Mouse (Mus musculus): ENCODE measurements around the gene Cxcl1.
"Not testable (repeated sequence)": the region's sequence is repeated elsewhere in the genome, so short reads cannot be mapped to it uniquely, and the experiment has no call there.

Gene Cxcl1

DNA sequence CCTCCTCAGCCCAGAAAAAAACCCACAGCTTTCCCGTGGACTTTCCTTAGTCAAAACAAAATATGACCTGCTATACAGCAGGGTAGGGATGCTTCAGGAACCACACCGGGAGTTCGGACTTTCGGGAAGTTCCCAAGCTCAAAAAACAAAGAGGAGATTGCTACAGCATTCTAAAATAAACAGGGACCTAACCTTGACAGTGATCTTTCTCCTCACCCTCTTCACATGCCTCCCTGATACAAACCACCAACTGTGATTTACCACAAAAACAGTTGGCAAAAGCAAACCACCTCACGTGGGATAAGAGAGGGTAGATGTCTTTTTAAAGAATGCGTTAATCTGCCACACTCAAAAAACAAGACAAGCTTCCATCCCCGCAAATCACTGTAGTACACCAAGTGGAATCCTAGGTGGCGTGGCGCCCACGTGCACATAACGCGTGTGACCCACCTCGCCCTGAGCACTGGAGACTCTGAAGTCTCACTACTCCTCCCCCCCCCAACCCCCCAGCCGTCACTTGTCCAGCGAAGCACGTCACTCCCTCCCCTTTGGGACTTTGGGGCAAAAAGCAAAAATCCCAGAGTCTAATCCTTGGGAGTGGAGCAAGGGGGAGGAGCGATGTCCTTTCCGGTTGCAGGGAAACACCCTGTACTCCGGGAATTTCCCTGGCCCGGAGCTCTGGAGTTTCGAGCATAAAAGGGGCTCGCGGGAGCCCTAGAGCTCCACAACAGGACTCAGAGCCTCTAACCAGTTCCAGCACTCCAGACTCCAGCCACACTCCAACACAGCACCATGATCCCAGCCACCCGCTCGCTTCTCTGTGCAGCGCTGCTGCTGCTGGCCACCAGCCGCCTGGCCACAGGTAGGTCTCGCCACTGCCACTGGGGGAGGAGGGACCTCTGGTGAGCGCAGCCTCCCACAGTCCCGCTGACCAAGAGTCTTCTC lies at the start of gene Cxcl1:
TSS of gene Cxcl1 (plus strand) at position 723 of the 945 bp plus-strand sequence.
- ATAC-seq (ENCODE audit: low TSS enrichment), result peak; percentile 84

DNA sequence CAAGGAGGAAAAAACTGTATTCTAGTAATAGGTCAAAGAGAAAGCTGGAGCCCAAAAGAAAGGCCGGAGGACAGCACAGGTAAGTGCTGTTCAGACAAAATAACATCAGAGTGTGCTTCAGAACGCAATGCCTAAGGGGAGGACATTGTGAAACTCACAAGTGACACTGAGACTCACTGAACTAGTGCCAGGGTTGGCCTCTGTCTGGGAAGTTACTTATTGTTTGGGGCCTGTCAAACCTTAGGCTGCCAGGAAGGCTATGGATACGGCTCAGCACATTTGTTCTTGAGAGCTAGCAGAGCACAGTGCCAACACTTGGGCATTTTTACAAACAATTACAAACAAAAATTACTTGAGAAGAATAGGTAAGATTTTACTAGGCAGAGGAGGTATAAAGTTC lies 47.1 kb upstream of the Cxcl1 start:
- no peak for ATAC-seq (ENCODE audit: low TSS enrichment)

DNA sequence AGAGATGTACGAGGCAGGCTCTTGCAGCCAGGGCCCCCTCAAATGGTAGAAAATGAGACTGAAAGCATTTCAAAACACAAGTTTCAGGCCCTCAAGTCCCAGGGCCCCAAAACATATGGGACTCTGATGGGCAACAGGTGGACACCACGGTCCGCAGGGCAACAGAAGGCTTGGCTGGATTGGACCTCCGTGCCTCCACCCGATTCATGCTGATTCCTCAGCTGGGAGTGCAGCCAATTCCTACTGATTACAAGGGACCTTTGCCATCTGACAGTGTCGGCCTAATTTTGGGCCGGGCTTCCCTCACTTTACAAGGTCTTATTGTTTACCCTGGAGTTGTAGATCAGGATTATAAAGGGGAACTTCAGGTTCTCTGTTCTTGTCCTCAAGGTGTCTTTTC lies 40.9 kb upstream of the Cxcl1 start:
- not testable (repeated sequence) for ATAC-seq (ENCODE audit: low TSS enrichment)

DNA sequence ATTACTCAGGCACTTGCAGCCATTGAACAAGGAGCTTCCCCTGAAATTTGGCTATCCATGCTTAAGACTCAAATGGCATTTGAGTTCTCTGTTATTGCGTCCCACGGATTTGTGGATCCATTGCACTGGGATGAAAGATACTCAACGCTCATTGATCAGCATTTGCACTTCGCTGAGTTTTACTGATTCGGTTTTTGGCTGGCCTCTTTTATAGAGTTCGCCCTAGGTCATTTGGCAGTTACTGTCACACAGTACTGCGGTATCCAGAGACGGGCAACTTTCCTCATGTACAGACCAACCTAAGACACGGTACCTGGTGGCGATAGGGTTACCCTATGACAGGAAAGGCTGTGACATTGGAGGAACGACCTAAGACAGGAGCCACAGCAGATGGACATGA lies 39.6 kb upstream of the Cxcl1 start:
- not testable (repeated sequence) for ATAC-seq (ENCODE audit: low TSS enrichment)

DNA sequence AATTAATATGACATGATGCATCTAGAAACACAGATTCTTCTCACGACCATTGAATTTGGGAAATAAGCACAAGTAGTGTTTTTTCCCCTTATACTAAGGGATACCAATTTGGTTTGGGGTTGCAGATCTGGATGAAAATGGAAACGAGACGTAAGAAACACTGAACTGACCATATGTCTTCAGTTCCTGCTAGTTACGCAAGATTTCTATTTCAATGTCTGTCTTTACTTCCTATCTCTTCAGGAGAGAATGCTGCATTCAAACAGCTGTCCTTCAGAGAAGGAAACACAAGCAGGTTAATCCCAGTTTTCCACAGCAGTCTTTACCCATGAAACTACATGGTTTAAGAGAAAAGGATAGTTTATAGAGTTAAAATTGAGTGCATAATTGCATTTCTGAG lies 37.8 kb upstream of the Cxcl1 start:
- peak; percentile 41; the same call in 1 of the 2 replicates for ATAC-seq (ENCODE audit: low TSS enrichment)

DNA sequence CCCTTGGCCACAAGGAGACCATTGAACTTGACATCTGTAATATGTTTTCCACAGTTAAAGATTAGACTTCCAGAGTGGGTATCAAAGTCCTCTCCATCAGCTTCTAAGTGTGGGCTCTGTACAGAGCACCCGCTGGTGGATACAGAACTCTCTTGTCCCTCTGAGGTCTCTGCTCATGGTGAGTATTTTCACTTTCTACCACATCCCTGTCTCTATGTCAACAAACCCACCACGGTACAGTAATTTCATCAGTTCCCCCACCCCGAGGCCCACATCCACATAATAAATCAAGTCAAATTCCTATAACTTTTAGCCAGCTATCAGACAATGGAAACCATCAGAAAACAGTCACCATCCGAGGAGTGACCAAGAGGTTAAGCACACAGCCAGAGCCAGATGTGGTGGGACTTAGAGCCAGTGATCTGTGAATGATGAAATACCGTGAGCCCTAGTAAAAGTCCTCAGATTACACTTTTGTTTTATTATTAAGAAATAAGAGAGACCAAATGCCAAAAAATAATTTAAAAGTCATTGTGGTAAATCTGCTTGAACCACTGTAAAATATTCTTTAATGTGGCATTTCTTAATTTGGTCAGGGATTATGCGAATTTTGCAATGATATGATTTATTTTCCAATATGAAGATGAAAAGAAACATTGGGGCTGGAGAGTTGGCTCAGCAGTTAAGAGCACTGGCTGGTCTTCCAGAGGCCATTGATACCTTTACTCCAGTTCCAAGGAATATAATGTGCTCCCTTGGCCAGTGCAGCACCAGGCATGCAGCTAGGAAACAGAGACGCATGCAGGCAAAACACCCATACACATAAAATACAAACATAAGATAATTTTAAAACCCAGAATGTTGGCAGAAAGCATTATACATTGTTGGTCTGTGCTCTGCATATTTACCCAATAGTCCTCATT lies 35.5 kb upstream of the Cxcl1 start:
- ATAC-seq (ENCODE audit: low TSS enrichment), result no peak

DNA sequence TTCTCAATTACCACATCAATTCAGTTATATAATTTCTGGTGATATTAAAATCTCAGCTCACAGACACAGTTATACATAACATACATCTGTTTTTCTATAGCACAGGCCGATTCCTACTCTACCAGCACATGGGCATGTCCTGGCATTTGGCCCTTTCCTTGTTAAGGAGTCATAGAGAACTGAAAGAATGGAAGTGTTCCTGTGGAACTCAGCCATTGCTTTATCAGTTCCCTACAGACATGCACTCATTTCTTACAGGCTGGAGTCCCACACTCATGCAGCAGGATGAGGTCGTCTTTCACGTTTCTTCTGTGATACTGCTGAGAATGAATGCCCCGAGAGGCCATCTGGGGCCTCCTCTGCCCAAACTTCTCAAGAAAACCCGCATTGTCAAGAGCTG lies 33.6 kb upstream of the Cxcl1 start:
- ATAC-seq (ENCODE audit: low TSS enrichment), result peak; percentile 31; the same call in 1 of the 2 replicates

DNA sequence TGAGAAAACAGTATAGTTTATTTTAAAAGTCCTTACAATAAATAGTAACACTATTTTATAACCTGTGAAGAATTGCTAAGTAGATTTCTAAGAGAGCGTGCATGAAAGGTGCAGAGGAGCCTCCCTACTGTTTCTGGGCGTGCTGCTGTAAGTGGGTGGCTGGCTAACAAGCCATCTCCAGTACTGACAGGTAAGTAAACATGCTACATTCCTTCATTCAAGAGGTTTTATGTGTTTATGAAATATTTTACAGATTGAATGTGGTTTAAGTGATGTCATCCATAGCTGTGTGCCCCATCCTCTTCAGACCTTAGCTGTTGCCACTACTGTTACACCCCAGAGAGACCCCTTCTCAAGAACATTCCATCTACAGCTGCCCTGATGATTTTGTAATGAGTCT lies 32.6 kb upstream of the Cxcl1 start:
- ATAC-seq (ENCODE audit: low TSS enrichment), result no peak

DNA sequence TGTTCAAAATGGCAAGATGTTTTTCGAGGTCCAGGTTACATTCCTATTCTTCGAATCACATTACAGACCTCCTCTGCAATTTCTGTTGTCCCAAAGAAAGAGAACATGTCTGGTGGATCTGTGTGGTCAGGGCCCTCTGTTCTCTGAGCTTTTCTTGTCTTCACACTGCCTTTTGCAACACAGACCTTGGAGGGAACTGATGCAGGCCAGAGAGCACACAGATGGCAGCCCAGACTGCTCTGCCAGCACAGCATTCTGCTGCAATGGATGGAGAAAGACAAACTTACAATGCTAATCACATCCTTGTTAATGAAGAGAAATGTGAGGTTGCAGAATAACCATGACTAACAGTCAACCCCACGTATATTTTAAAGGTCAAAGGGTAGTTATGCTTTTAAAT lies 32.0 kb upstream of the Cxcl1 start:
- ATAC-seq (ENCODE audit: low TSS enrichment), result no peak

DNA sequence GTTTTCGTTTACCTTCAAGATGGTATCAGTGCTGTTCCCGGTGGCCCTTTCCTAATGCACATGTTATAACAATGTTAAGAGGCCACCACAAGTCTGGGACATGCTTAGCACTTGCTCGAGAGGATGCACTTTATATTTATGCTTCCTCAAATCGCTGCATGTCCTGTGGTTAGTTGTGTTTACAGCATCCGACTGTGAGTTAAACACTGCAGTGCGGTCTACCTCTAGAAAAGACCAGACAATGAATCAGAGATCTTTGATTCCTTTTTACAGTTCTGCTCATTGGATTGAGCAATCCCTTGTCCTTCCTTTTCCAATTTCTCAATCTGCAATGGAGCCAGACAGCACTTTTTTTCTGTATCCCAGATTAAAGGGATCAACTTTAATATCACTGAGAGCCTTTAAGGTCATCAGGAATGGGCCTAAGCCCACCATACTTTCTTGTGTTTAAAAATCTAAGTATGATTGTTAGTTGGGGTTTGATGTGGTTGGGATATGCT lies 29.1 kb upstream of the Cxcl1 start:
- no peak for ATAC-seq (ENCODE audit: low TSS enrichment)

DNA sequence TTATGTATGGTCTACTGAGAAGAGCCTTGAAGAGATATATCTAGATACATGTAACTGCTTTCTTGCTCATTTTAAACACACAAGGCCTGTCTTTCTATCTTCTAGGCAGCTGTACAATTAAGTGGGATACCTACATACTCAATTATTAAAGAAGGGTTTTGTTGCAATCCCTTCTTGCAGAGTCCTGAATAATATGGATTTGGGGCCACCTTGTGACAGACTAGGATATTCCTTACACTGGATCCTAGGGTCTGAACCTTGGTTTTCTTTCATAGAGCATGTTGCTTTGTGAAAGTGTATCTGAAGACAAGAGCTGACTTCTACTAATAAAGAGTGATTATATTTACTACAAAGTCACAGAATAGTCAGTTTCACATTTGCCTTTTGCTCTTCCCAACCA lies 24.3 kb upstream of the Cxcl1 start:
- ATAC-seq (ENCODE audit: low TSS enrichment), result no peak

DNA sequence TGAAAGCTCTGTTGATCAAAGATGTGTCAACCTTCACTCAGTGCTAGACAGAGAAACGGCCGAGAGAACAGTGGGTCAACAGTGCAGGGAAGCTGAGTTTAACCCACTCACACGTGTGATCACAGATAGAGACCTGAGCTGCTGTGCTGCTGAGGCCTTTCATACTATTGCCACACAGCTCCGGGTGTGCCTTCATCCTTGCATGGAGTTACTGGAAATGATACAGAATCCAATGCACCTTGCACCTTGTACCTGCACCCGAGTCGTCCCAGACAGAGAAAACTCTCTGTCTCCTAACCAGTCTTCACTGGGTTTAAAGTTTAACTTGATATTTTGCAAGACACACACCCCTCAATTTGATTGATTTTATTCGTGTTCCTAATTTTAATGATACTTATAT lies 18.7 kb upstream of the Cxcl1 start:
- ATAC-seq (ENCODE audit: low TSS enrichment), result no peak

DNA sequence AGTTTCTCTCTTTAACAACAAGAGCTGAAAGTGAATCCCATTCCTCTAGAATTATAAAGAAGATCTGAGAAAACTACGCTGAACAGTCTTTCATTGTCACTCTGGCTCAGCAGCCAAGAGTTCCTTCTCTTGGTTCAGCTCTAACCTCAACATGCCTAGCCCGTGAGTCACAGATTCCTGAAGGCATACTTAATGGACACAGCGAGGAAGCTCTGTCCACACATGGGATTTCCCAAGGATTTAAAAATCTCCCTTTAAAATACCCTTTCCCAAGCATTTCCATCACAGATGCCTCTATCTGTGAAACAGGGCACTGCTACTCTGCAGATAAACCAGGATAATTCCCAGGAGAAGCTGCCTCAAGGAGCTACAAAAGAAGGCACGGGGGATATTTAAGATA lies 15.0 kb upstream of the Cxcl1 start:
- no peak for ATAC-seq (ENCODE audit: low TSS enrichment)

DNA sequence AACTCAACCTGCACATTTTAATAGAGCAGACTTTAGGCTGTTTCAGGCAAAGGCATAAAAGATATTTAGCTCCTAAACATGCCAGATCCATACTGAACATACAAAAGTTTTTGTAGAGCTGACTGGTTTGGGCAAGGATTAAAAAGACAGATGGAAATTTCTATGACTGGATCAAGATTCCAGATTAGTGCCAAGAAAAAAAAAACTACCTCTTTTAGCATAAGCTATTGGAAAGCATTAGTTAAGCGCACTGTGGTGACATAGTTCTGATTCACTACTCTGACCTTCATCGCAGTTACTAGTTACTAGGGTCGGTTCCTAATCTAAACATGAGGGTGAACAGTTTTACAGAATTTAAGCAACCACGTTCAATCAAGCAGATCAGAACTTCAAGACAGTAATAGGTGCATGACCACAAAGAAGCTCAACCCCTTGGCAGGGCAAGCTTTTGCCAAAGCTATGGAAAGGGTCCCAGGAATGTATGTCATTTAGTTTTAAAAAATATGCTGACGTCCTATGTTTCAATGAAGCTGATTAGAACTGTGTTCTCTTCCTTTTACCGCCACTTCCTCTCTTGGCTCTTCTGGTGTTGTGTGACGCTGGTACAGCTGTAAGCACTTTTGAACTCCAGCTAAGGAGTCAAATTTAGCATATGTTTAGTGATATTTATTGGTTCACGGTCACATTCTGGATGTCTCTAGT lies 14.4 kb upstream of the Cxcl1 start:
- no peak for ATAC-seq (ENCODE audit: low TSS enrichment)

DNA sequence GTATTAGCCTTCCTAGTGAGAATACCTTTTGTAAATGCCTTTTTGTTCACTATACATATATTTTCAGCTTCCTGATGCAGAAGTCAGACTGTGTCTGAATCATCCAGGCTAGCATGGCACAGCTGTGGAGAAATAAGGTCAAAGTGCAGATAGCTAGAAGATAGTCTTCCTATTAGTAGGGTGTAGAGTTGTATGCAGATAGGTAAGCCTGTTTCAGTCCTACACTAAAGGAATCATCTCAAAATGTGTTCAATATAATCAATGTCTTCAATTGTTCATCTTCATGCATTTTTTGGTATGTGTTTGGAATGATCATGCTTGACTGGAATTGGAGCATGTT lies 13.9 kb upstream of the Cxcl1 start:
- no peak for ATAC-seq (ENCODE audit: low TSS enrichment)

DNA sequence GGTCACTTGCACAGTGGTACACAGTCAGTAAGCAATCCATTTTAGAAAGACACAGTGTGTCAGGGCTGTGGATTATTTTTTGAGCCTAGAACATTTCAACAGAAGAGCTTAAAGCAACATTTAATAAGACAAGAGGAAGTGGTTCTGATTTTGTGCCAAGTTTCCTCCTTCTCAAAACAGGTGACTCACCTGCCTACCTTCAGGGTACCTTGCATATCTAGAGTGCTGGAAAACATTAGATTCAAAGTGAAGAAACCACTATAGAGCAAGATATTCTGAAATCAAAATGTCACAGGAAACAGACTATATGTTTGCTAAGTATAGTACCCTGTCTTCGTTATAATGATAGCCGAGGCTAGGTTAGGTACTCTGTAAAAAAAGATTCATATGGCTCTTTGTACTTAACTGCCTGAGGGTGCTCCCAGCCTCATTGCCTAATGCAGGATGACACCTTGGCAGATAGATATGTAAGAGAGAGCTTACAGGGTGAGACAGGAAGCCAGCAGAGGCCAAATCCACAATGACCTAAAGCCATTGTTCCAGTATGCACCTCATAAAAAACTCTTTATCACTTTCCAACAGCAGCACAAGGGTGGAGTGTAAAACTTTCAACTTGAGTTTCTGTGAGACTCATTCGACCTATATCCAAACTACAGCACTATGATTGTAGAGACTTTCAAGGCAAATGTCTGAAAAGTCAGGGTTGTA lies 11.6 kb upstream of the Cxcl1 start:
- no peak for ATAC-seq (ENCODE audit: low TSS enrichment)

DNA sequence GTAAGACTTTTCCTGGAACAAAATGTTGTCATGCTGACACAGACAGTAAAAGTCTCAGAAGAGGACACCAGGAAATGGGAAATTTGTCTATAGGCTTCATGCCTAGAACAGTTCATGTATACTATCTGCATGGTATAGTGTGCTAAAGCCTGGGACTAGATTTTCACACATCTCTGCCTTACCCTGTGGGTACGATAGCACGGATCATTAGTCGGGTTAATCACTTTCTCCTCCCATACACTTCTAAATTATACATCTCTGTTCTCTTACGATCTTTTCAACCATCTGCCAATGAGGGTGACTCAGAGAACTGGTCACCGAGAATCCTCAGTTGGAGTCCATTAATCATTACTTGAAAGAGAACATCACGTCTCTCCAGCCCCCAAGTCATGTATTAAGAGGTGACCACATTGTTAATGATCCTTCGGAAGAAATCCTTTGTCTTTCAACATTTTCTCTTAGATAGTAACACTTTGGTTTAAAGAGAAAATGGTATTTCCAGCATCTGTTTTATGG lies 10.6 kb upstream of the Cxcl1 start:
- no peak for ATAC-seq (ENCODE audit: low TSS enrichment)

DNA sequence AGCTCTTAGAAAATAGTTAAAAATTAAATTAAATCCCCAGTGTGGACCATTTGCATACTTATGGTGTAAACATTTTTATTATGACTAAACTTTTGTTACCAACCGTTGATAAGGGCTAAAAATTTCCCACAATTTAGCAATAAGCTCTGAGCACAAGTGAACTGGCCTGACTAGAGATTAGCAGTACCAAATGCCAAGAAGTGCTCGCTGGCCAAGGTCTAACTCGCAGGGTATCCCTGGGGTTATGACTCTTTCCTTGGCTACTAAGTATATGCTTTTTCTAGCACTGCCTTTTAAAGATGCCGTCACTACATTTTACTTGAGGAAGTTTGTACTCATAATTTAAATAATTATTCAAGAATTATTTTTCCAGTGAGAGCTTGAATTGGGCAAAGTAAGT lies 10.0 kb upstream of the Cxcl1 start:
- ATAC-seq (ENCODE audit: low TSS enrichment), result no peak

DNA sequence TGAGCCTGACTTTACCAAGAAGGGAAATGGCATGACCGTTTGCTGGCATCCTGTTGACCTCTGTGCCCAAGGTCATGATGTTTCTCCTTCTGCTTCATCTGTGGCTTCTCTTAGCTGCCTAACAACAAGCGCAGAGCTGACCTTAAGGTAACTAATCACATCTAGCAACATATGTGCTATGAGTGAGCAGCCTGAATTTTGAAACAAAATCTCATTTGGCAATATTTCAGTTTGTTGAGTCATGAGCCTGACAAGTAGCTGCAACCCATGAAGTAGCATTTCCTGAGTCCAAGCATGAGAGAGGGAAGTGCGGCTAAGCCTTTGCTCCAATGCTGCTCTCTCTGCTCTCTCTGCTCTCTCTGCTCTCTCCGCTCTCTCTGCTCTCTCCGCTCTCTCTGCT lies 9.4 kb upstream of the Cxcl1 start:
- ATAC-seq (ENCODE audit: low TSS enrichment), result peak; percentile 77

DNA sequence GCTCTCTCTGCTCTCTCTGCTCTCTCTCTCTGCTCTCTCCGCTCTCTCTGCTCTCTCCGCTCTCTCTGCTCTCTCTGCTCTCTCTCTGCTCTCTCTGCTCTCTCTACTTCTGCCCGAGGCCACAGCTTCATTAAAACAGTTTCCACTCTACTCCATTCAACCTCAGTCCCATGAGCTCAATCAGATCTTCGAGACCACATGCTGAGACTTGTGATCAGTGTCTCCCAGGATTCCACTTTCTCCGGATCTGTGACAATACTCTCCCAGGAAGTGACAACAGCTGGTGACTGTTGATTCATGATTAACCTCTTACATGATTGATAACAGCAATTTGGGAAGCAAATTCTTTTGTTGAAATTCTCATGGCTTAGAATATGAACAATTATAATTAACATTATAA lies 8.9 kb upstream of the Cxcl1 start:
- ATAC-seq (ENCODE audit: low TSS enrichment), result no peak

DNA sequence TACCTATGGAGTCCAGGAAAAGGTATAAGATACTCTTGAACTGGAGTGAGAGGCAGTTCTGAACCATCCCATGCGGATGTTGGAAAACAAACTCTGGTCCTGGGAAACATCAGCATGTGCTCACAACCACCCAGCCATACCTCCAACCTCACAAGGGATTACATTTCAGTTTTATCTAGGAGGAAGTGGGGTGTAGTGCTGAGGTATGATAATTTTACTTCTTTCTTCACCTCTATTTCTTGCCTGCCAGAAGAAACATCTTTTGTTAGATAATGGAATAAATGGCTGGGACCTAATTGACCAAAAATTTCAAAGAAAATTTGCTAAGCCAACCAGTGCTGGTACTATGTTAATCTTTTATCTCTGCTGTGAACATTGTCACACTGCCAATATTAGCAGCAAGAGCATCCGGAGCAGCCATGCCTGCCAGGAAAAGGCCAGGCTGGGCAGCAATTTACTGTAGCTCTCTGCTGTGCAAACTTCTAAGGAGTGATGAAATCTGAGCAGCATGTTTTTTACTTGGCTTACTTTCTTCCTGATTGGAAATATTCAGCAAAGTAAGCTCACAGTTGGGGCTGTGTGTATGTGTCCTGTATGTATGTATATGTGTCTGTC lies 6.3 kb upstream of the Cxcl1 start:
- ATAC-seq (ENCODE audit: low TSS enrichment), result no peak
